Mouse (Mus musculus) R1 (cell line): ENCODE measurements around the gene Far2.
A peak's percentile ranks its signal among the peaks of the same experiment; 100 is the strongest.
"Not testable (repeated sequence)": the region's sequence is repeated elsewhere in the genome, so short reads cannot be mapped to it uniquely, and the experiment has no call there.

Experiments
- DNase-seq: peaks from one replicate; pipeline ENCODE4 v3.0.0-alpha.2; 2018; ENCODE audit warnings: low read depth, low spot score

Far2 gene

DNA sequence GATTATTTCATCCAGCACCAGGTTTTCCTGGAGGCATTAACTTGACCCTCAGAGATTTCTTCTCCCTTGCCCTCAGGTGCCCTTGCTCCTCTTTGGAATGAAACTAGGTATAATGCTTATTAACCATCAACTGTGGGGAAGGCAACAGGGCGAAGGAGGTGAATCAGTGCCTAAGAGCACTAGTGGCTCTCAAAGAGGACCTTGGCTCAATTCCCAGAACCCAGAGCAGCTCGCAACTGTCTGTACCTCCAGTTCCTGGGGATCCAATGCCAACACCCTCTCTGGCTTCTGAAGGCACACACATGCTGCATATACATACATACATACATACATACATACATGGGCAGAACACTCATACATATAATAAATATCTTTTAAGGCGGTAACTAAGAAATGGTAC is 69.8 kb downstream of the Far2 start:
- no peak for DNase-seq

DNA sequence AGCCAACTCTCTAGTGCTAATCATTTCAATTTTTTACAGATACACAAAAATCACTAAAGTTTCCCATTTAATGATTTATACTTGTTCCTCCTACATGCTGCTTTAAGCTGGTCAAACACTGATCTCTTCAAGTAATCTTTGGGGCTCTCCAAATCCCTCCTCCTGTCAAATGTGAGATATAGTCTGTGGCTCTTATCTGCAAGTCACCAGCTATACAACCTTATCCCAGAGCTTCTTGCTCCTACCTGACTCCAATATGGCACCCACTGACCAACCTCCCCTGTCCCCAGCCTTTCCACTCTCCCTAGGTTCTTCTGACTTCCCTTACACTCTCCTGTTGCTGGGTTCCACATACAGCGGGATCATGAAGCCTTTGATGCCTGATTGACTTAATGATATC is 70.6 kb downstream of the Far2 start:
- DNase-seq, result no peak

DNA sequence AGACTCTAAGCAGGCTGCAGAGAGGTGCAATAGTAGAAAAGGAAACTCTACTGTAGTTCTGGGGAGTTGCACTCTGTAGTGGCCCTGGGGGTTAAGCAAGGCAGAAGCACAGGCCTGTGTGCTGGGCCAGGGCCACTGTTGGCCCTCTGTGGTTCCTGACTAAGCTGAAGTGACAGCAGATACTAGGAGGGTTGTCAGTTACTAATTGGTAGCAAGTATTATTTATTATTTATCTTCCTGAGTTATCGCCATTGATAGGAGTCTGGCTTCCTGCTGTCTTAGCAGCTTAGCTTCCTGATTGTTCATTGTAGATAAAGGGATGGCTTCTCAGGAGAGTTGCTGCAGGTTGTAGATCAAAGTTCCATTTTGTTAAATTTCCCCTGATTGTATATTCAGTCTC is 73.6 kb downstream of the Far2 start:
- no peak for DNase-seq

DNA sequence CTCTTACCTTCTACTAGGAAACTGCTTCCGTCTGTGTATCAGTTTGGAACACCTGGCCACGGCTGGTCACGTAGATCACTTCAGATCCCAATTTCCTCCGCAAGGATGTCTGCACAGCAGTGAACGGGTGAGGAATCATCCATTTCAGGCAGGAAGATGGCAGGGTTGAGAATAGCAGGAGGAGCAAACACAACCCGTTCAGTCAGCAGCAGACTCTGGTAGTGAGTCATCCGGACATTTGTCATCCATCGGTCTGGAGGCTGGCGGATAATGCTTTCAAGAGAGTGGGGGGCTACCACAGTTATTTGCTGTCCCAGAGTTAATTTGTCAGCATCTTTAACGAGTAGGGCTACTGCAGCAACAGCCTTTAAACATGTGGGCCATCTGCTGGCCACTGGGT is 79.8 kb downstream of the Far2 start:
- DNase-seq, result not testable (repeated sequence)

DNA sequence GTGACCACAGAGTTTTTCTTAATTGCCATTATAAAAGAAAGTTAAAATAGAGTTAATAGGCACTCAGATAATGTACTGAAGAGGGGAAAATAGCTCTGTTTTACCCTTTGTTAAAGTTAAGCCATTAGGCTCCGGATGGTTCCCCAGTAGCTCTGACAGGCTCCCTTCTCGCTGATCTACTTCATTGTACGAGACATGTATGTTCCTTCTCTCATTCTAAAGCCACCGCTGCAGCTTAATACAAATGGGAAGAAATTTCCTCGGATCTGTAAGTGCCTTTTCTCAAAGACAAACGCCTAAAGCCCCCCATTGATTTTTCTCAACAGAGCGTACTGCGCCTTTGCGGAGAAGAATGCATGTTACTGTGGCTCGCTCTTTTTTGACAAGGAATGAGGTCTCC is 85.3 kb downstream of the Far2 start:
- DNase-seq, result no peak

DNA sequence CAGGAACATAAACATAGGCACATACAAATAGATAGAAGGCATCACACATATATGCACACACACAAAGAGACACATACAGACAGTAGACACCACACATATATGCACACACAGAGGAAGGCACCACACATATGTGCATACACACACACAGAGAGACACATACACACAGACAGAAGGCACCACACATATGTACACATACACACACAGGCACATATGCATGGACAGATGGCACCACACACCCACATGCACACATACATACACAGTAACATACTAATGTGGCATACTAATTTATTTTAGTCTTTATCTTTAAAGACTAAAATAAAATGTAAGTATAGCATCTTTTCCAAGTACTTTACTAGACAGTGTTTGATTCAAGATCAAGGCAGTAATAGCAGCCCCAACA is 86.5 kb downstream of the Far2 start:
- DNase-seq, result no peak

DNA sequence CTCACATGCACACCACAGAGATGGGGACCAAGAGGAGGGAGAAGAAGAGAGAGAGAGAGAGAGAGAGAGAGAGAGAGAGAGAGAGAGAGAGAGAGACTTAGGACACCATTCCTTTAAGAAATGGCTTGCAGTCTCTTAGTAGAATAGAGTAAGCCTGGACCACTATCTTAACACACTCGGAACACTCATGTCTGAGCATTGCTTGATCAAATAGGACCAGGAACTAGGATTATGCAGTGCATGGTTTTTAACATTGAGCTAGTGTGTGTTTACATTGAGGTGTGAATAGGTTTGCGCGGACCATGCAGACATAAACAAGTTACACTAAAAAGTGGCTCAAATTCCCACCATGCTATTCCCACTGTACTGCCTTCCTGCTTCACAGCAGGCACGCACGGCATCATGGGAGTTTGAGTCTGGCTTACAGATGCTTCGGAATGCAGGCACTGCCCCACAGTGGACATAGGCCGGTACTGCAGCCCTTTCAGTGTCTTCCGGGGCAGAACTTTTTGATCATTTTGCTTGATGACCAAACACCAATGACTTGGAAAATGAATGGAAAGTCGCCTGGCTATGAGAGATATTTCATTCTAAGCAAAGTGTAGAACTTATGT is 88.8 kb downstream of the Far2 start:
- DNase-seq, result peak; percentile 89

DNA sequence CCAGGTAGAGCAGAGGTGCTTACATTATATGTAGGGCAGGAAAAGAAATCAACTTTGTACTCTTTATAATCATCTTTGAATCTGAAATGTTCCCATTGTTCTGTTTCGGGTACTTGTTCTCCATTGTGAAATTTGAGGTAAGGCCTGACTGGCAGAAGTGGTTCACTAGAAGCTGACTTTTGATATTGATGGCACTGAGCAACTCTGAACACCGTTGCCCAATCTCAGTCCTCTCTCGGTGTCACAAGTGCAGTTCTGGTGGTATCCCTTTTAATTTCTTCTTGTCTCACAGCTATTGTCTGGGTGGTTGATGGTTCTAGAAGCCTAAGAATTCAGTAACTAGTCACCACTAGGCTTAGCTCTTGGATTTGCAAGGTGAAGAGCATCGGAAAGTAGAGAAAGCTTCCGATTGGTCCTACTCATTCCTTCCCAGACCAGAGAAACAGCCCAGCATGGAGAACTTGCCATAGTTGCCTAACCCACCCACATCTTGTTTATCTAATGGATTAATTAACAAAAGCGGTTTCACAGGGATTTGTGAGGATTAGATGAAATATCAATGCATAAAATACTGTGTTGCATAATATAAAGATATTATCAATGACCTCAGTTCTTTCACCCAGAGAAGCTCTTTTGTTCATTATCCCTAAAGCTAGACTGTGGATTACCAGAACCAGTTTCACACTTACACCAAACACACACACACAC is 92.4 kb downstream of the Far2 start:
- no peak for DNase-seq

DNA sequence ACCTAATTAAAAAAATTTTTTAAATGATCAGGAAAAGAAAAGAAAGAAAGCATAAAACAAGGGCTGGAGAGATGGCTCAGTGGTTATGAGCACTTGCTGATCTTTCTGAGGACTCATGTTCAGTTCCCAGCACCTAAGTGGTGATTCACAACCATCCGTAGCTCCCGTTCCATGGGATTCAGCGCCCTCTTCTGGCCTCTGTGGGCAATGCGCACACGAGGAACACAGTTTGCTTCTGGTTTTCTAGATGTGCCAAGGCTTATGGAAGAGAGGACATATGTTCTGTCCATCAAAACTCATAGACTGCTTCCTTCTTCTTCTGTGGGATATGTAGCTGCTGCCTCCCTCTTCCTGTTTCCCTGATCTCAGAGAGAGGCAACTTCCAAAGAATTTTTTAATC is 94.8 kb downstream of the Far2 start:
- DNase-seq, result peak; percentile 35

DNA sequence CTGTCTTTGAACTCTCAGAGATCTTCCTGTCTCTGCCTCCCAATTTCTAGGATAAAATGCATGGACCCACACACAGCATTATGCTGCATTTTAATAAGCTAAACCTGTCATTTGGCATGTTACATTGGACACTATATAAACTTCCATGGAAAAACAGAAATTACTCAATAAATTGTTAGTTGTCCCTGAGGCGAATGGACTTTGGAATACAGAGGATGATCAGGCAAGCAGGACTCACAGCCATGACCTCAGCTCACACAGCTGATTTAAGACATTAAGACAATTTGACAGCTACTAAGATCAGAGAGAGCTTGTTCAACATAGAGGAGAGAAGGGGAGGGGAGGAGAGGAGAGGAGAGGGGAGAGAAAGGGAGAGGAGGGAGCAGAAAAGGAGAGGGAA is 95.4 kb downstream of the Far2 start:
- DNase-seq, result no peak

DNA sequence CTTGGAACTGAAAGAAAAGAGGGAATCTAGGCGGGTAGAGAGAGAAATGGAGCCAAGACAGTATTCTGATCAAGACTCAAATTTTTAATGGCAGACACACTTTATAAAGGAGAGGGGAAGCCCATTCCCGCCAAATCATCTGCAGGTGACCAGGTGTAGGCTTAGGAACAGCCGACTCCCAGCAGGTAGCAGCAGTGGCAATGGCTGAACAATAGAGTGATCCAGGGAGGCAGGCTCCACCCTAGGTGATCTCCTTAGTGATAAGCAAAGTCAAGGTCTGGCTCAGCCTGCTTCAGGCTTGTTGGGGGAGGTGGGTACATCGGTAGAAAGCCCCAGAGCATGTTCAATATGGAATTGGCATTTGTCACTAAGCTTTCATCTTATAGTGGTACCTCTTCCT is 105.2 kb downstream of the Far2 start:
- peak; percentile 60 for DNase-seq

DNA sequence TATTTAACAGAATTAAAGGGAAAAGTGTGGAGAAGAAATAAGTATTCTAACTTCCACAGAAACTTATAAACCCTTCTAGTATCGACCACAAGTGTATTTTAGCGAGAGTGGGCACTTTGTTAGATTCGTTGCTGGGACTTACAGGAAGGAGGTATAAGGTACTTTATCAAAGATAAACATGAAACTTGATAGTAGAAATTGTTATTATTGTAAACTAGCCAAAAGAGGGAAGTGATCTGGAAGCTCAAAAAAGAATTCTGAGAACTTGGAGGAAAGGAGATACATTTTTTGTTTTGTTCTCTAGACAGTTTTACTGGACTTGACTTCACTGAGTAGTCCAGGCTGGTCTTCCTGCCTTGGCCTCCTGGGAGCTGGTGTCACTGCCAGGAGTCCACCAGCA is 125.8 kb downstream of the Far2 start:
- DNase-seq, result no peak

DNA sequence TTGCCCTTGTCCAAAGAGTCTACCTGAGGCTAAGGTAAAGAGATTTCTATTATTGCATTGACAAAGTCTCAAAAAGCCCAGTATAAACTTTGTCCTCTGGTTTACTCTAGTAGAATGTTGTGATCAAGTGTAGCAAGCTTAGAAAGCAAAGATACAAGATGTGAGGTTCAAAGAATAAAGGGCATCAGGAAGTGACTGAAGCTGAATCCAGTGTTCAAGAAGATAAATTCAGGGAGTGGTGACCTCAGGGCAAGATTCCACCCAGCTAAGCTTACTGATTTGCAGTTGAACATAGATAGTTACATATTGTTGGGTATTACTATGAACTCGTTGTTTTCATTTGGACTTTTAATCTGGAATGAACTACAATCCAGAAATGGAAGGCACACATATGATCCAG is 138.6 kb downstream of the Far2 start:
- DNase-seq, result no peak

DNA sequence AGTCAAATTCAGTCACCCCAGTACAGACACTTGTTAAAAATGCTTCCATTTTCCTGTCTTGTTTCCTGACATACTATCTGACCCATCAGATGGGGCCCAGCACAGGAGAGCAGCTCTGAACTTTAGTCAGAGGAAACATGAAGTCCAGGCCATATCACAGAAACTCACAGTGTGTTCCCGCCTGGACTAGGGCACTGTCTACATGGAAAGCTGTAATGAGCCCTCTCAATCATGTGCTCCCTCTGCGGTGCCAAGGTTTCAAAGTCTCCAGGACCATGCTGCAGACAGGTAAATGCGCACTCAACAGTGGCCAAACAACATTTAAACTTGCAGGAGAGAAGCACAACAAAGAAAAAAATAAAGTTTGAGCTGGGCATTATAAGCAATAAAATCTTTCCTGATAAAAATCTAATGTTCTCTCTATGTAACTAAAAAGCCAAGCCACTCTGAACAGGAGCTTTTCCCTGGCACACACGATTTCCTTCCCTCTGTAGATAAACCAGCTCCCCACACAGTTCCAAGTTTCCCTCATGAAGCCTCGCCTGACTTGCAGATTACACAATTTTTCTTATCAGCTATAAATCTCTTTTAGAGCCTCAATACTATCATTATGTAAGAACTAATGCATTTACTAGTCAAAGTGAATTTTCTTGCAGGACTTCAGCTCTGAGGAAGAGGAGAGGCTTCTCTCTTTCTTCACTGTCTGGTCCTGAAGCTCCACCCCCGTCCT is 147.1 kb downstream of the Far2 start:
- no peak for DNase-seq

DNA sequence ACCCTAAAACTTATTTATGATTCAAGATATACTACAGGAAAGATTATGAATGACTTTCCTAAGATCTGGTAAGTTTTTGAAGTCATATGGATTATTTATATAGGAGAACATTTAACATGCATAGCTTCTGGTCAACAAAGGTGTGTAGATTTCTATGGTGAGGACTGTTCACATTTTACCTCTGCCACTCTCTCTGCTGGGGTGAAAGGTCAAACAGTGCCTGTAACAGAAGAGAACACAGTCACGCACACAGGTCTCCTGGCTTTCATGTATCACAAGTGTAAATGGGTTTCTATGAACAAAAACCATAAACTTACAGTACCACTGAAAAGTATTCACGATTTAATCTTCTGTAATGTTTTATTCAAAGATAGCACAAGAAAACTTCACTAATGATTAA is 152.1 kb downstream of the Far2 start:
- DNase-seq, result no peak

DNA sequence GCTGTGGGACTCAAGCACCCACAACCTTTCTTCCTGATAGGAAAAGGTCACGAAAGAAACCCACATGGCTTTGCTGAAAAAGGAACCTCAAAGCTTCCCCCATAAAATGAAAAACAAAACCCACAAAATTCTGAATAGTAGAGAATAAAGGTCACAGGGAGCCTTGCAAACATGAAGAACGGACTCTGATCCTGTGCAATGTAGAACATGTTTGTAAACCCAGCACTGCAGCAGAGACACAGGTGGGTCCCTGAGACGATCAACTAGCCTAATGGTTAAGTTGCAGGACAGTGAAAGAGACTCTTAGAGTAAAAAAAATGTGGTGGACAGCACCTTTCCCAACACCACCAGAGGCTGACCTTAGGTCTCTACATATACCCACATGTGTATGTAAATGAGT is 152.7 kb downstream of the Far2 start:
- DNase-seq, result no peak

DNA sequence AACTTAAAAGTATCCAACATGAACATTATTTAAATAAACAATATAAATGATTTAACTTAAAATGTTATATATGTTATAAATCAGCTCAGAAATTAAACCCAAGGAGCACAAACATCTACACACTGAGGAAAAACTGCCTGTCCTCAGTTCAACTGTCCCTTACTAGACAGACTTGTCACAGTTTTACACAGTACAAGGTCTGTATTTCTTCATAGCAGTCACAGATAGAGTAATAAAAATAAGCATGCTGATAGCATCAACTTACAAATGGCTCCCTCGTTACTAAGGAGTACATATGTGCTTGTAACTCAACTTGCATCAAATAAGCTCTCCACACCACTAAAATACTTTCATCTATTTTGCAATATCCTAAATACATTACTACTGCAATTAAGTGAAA is 158.1 kb downstream of the Far2 start:
- DNase-seq, result no peak

DNA sequence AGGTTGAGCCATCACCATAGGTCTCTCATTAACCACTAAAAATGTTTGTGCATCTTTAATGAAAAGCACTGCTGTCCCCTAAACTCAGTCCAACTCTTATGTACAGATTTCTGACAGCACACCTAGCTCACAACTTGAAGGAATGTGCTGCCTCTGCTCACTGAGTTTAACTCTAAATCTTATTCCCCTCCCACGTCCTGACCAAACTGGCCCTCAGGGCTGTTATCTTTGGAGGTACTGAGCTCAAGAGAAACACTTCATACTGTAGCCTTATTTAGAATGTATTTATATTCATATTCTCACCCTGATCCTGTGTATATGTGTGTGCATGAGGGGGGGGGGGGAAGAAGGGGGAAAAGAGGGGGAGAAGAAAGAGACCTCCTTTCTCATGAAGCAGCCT is 160.5 kb downstream of the Far2 start:
- DNase-seq, result no peak

DNA sequence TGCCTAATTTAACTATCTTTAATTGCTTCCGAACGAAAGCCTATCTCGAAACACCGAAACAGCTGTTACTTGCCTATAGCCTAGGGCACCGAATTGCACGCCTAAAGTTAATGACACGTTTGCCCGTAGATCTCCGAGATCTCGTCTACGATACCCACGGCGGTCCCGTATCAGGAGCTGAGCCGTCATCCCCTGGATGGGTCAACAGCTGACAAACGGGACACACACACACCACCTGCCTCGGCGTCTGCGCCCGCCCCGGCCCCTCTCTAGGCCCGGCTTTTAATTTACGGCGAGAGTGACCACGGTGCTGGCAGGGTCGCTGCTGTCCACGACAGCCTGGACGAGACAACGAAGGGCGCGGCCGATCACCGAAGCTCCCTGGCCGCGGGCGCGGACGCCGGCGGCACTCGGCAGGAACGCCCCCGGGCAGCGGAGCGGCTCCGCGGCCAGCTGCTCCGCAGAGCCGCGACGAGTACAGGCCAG is 164.4 kb downstream of the Far2 start:
- peak; percentile 78 for DNase-seq

DNA sequence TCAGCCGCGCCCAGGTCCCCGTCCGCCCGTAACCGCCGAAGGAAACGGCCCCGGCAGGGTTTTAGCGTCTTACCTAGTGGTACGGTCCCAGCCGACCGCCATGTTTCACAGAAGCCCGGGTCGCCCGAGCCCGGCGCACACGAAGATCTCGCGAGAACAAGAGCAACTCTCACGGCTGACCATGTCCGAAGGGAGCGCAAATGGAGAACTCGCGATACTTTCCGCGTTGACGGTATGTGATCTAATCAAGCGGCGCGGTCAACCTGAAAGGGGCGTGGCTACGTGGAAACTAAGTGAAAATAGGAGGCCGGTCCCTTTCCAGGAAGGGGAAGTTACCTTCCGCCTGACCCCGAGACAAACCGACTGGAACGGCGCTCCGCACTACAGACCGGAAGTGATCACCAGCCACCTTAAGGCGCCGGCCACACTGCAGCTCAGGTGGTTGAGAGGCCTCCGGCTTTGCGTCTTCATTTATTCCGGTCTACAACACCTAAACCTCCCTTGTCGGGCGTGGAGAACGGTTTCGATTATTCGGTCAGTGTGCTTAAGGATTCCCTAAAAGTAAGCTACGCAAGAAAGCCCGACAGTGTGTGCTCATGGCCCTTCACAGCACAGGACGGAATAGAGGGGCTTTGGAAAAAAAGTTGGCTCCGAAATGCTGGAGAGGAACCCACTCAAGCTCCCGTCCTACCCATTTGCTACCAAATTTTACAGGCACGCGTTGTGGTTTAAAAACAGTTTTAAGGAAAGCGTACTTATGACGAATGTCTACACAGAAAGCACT is 165.0 kb downstream of the Far2 start, which contains the start of gene Ergic2:
Ergic2 (minus strand) TSS at position 478 of the 784 bp plus-strand sequence.
- DNase-seq, result peak; percentile 100

DNA sequence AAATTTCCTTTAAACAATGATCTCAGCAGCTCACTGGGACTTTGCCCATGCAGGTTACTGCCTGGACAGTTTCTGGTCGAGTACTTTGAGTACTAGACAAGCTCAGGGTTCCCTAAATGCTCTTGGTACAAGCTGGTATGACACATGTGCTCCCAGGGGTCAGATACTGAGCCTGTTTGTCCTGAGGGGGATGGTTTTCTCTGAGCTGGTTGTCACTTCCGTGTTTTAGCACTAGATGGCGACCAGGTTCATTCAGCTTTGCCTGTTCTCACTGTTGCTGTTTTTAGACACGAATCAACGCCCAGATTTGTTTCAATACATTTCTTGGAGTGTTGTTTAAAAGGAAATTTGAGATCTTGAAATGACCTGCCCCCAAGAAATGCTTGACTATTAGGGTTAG is 167.7 kb downstream of the Far2 start:
- peak; percentile 83 for DNase-seq

DNA sequence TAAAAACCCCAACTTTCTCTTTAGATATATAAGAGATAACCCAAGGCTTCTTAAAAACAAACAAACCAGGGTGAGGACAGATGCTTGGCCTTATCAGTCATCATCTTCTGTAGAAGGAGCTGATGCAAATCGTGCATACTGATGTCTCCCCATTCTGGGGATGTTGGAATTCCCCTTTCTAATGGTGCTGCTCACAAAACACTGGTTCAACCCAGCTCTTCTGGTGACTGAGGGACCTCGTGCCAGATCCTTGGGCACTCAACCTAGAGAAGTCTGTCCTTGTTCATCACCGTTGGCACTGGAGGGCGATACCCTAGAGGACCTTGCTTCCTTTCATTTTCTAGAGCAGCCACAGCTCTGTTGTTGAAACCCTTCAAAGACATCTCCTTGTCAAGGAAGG is 169.7 kb downstream of the Far2 start:
- no peak for DNase-seq
